Mouse (Mus musculus) gastrocnemius, adult 18-20 months (tissue): ENCODE measurements at regions not wholly inside any gene's neighbourhood (a gene's known extent, or its start where the extent isn't known, plus 50 kb on each side); places are given as distances from the start of the nearest gene placed in this dataset.

ENCODE experiments used
- DNase-seq: peaks from one replicate; pipeline ENCODE4 v3.0.0; 2021; ENCODE audit warnings: low spot score

DNA sequence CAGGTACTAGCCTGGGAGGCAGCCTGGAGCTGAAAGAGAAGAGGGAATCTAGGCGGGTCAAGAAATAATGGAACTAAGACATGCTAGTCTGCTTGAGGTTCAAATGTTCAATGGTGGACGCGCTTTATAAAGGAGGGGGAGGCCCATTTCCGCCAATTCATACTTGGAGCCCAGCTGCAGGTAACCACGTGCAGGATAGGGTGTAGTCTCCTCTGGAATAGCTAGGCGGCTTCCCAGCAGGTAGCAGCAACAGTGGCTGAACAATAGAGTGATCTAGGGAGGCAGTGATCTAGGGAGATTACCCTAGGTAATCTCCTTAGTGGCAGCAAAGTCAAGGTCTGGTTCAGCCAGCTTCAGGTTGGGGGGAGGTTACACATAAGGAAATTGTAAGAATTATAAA lies 134.6 kb downstream of the Sh2d4b start:
- DNase-seq, result no peak

DNA sequence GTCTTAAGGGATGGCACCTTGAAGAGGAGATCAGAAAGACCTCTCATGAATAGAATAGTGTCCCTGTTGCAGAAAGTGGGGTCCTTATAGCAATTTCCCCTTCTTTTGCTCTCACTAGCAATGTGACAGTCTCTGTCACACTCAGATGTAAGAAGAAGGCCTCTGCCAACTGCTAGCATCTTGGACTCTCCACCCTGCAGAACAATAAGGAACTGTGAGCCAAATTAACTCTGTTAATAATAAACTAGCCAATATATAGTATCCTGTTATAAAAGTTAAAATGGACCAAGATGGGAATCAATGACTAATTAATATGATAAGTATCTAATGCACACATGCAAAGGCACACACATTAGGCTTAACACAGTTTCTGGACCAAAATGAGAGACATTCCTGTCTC lies 152.5 kb downstream of the Sh2d4b start:
- DNase-seq, result no peak

DNA sequence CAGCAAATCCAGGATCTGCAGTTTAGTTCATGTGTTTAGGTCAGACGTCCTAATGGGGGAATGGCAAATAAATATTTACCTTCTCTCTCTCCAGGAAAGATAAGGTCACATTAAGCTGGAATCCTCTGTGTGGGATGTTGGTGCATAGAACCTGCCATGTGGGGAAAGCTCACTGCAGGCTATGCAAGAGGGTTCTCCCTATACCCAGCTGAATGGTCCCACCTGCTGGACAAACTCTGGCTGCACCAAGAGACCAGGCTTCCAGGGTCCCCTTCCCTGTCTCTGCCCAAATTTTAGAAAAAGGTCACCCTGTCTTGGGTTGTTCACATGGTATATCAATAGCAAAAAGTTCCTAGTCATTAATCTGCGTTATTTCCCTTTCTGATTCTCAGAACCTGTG lies 161.2 kb downstream of the Sh2d4b start:
- peak; percentile 2 for DNase-seq

DNA sequence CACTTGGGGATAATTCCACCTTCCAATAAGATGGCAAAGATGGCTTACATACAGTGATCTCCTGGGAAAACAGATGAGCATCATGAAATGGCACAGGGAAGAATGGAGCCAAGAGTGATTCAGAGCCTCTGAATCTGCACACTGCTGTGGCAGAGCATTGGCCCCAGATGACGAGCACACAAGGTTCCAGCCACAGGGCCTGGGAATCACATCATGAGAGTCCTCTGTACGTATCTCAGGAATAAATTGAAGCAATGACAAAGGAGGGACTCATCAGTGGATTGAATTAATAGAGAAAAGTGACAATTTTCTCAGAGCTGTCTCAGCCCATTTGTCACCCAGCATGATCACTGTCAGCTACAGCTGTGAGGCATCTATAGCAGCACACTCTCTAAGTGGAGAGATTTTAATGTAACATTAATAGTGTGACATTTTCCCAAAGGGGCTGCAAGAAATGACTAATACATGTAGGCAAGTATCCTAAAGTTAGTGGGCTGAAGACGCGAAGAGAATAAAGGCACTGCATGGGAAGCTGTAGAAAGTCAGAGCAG lies 184.0 kb downstream of the Sh2d4b start:
- DNase-seq, result no peak

DNA sequence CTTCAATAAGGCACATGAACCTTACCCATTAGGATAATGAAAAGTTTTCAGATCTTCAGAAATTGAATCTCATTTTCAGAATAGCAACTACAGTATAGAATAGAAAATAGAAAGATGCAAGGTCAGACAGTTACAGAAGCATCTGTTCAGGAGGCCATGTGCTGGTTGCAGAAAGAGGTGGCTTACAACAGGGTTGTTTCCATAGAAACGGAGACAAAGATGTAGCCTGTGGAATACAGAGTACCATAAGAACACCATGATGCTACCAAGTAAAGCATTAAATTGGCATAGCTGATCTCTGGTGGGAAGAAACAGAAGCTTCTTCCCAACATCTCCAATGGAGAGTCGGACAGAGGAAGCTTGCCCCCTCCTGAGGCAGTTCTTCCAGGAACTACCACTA lies 185.6 kb downstream of the Sh2d4b start:
- DNase-seq, result no peak

DNA sequence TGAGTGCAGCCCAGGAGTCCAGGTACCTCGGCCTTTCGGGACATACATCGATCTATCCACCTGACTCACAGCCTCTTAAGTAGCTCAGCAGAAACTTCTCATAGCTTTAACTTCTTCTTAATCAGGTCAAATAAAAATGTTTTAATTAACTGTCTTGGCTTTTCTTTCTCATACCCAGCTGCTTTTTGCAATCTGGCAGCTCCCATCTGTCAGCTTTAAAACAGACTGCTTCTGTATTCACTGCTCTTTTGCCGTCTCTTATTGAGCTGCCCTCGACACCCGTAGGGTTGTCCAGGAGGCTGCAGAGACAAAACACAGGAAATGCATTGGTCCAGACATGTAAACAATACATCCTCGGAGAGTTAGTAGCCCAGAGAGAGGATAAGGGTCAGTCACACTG lies 189.6 kb downstream of the Sh2d4b start:
- no peak for DNase-seq

DNA sequence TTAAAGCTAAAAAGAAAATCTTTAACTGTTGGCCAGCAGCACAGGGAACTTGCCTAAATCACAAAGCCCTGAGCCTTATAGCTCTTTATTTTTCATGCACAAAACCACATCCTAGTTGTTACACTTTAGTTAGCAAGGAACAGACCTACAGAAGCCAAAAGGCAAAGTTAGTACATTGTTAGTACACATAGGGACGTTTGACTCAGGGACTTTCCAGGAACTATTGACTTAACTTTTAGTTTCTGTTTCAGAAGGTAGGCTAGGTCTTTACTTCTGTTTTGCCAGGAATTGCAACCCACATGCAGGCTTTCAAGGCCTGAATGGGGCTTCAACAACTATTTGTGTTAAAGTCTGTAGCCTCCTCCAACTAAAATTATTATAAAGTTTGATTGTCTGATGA lies 211.4 kb downstream of the Sh2d4b start:
- no peak for DNase-seq

DNA sequence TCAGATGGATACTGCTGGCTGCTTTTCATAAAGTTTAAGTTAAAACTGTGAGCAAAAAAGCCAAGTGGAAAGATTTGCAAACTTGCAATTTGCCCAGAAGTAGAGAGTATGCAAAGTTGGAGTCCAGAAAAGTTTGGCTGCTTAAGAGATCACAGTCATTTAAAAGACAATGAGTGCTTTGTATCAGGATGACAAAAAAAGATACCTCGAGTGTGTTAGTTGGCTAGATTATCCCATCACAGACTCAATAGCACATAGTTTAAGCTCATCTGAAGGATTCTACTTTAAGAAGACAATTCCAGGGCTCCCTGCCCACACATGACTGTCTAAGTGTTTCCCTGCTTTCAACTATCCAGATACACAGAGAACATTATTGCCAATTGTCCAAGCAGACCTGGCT lies 239.5 kb downstream of the Sh2d4b start:
- DNase-seq, result no peak
